Mouse (Mus musculus): ENCODE measurements around the gene Kcnh3.
"Not testable (repeated sequence)": the region's sequence is repeated elsewhere in the genome, so short reads cannot be mapped to it uniquely, and the experiment has no call there.

Kcnh3 gene

DNA sequence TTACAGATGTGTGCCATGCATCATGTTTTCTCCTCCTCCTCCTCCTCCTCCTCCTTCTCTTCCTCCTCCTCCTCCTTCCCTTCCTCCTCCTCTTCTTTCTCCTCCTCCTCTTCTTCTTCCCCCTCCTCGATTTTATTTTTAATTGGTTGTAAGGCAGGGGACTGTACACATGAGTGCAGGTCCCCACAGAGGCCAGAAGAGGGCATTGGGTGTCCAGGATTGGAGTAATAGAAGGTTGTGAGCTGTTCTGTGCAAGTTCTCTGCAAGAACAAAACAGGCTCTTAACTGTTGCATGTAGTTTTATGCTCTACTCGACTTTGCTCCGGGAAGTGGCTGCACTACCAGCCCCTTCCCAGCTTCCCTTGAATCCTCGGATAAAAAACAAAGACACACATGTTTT is 15.5 kb downstream of the Kcnh3 start:
- no peak for DNase-seq (ENCODE audit: low spot score)

DNA sequence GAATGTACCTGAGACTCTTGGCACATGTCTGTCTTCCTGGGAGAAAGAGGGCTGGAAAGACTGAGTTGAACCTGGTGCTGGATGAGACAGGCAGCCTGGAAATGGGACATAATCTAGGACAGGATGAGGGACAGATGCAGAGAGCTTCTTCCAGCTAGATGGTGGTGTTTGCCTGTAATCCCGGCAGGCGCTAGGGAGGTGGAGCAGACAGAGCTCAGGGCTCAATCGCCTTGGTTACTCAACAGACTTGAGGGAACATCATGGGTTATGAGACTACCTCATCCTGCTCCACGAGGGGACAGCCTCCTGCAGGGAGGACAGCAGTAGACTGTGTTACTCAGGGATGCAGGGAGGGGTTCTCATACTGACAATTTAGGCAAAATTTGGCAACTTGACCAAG is 16.6 kb downstream of the Kcnh3 start:
- DNase-seq (ENCODE audit: low spot score) = peak; percentile 70

DNA sequence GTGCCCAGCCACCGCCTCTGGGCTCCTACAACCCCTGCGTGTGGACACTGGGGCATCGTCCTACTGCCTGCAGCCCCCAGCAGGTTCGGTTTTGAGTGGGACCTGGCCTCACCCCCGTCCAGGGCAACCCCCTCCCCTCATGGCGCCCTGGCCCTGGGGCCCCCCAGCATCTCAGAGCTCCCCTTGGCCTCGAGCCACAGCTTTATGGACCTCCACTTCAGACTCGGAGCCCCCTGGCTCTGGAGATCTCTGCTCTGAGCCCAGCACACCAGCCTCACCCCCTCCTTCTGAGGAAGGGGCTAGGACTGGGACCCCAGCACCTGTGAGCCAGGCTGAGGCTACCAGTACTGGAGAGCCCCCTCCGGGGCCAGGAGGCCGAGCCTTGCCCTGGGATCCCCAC is 17.4 kb downstream of the Kcnh3 start:
- DNase-seq (ENCODE audit: low spot score) = no peak

DNA sequence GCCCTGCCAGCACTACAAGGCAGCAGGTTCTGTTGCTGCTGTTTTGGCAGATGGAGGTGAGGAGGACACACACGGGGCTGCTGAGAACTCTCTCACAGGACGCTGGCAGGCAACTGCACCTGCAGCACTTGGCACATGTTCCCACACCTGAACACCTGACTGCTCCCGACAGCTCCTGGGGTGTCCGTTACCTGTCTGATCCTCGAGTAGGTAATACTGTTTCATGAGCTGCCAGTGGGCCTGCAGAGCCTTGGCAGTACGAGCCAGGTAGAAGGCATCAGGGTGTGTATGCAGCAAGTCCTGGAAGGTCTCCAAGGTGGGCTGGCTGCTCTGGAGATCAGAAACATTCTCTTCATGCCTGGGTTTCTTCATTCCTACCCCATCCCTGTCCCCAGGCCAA is 22.1 kb downstream of the Kcnh3 start:
- DNase-seq (ENCODE audit: low spot score) = not testable (repeated sequence)

DNA sequence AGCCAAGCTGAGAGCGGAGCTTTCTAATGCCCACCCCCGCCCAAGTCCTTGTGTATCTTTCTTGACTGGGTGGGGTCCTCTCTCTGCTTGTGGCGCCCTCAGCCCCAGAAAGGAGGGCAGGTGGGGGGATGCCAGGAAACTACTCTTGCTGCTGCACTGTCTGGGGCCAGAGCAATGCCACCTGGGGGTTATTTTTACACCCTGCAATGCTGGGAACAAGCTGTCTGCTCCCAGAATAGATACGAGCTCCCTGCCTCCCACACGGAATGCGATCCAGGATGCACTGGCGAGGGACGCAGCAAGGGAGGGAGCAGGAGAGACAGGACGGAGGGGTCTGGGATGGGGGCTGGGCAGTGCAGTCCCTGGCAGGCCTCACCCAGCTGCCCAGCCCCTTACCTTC is 24.3 kb downstream of the Kcnh3 start:
- no peak for DNase-seq (ENCODE audit: low spot score)

GRCm38 (mm10) chr15:99249938-99250337 is 25.3 kb downstream of the Kcnh3 start:
- DNase-seq (ENCODE audit: low spot score) = no peak

- DNase-seq (ENCODE audit: low spot score) = peak; percentile 47
Measured at GRCm38 (mm10) chr15:99251111-99251510, 26.4 kb downstream of the Kcnh3 start.

- DNase-seq (ENCODE audit: low spot score) = peak; percentile 100
Measured at GRCm38 (mm10) chr15:99251626-99252380, 27.1 kb downstream of the Kcnh3 start, which contains the start of gene Mcrs1. Gene Mcrs1, minus strand, starts transcription at chr15:99251961.

- peak; percentile 82 for DNase-seq (ENCODE audit: low spot score)
Measured at GRCm38 (mm10) chr15:99252381-99253174, 27.9 kb downstream of the Kcnh3 start.

GRCm38 (mm10) chr15:99253175-99253479 is 28.5 kb downstream of the Kcnh3 start:
- DNase-seq (ENCODE audit: low spot score) = not testable (repeated sequence)

- no peak for DNase-seq (ENCODE audit: low spot score)
Measured at GRCm38 (mm10) chr15:99253772-99254171, 29.1 kb downstream of the Kcnh3 start.

- DNase-seq (ENCODE audit: low spot score) = no peak
Measured at GRCm38 (mm10) chr15:99254477-99255005, 29.9 kb downstream of the Kcnh3 start.

DNA sequence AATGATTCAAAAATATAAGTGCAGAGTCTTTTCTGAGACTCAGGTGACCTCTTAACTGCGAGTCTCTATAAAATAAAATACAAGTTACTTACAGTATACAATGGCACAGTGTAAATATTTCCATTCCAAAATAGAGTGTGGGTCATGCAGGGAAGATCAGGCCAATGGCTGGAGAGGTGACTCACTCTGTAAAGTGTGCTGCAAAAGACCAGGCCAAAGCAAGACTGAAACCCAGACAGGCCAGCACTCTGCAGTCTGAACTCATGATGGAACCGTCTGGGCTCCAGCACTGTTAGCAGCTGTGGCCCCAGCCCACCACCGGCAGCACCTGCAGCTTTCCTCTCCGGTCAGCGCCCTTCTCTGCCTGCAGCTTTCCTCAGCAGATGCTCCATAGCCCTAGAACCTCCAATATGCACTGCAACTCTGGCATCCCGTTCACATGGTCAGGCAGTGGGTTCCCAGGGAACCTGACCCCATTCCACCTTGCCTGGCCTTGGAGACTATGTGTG is 30.6 kb downstream of the Kcnh3 start:
- no peak for DNase-seq (ENCODE audit: low spot score)

- no peak for DNase-seq (ENCODE audit: low spot score)
Measured at GRCm38 (mm10) chr15:99259167-99259729, 34.6 kb downstream of the Kcnh3 start.

- peak; percentile 45 for DNase-seq (ENCODE audit: low spot score)
Measured at GRCm38 (mm10) chr15:99259730-99260252, 35.1 kb downstream of the Kcnh3 start.

DNA sequence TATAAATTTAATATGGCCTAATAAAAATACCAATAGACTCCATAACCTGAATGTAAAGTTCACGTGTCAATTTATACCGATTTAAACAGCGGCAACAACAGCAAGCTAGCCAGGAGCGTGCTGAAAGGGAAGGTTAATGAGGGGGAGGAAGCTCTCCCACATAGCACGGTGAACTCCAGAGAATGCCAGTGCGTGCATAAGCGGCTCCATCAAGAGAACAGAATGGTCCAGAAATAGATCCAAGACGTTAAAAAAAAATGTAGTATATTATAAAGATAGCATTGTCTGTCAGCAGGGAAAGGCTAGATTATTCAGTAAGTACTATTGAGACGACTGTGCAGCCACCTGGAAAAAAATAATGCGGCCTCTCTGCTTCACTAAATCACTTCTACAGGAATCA is 38.0 kb downstream of the Kcnh3 start:
- no peak for DNase-seq (ENCODE audit: low spot score)

DNA sequence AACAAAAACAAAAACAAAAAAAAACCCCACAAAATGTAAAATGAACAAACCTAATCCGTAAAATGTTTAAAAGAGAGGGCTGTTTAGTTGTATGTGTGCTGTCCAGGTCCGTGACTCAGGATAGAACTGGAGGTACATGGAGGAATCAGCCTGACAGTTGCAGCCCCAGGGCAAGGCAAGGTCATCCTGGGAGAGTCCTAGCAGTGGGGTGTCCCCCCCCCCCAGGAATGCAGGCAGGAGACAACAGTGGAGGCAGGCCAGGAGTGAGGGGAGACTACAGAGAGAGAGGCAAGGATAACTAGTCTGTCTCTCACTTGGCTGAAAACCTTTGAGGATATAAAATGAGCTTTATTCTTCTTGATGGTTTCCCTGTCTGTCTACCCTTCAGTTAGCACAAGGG is 39.7 kb downstream of the Kcnh3 start:
- no peak for DNase-seq (ENCODE audit: low spot score)

GRCm38 (mm10) chr15:99265679-99266078 is 41.0 kb downstream of the Kcnh3 start:
- peak; percentile 91 for DNase-seq (ENCODE audit: low spot score)

DNA sequence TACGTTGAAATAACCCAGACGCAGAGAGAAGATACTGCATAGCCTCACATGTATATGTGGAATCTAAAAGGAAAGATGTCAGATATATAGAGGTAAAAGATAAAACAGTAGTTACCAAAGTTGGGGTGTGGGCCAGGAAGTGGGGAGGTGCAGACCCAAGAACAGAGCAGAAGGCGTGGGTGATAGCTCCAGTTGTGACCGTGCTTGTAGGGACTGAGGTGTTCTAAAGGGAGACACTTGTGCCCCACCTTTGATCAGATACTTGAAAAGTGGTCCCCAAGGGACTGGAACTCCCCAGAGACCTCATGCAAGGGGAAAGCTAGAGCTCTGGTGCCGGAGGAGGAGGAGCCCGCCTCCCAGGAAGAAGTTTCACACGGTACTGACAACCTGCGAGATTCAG is 51.4 kb downstream of the Kcnh3 start:
- no peak for DNase-seq (ENCODE audit: low spot score)

GRCm38 (mm10) chr15:99278271-99278670 is 53.6 kb downstream of the Kcnh3 start:
- peak; percentile 42 for DNase-seq (ENCODE audit: low spot score)

- peak; percentile 51 for DNase-seq (ENCODE audit: low spot score)
Measured at GRCm38 (mm10) chr15:99283456-99283855, 58.8 kb downstream of the Kcnh3 start.

DNA sequence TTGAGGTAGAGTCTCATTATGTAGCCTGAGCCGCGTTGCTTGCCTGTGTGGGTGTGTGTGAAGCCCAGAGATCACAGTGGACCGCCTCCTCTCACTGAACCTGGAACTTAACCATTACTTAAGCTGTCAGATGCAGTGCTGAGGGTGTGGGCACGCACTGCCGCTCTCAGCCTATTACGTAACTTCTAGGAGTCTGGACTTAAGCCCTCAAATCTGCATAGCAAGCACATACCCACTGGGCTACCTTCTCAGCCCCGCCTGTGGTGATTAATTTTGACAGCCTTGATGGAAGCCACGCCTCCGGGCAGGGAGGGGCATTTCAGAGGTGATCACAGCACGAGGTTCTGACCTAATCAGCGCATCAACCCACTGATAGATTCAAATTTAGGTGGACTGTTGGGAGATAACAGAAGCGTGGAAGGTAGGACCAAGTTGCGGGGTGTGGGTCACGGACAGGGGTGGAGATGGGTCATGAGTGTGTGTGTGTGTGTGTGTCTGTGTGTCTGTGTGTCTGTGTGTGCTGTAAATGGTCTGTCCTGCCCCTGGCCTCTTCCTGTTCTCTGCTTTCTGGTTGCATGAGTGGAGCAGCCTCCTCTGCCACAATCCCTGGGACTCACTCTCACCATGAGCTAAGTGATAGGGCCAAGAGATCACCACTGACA is 60.0 kb downstream of the Kcnh3 start:
- DNase-seq (ENCODE audit: low spot score) = peak; percentile 68
